Mouse (Mus musculus): ENCODE data around the gene Ada. TPM values are rescaled to one million over a fixed set of nuclear protein-coding genes. Genes with fewer than 3 reads are reported as not detected.

The Ada gene
- total and polyA plus RNA-seq, 2 experiments = 0.80 to 1.9 TPM

DNA sequence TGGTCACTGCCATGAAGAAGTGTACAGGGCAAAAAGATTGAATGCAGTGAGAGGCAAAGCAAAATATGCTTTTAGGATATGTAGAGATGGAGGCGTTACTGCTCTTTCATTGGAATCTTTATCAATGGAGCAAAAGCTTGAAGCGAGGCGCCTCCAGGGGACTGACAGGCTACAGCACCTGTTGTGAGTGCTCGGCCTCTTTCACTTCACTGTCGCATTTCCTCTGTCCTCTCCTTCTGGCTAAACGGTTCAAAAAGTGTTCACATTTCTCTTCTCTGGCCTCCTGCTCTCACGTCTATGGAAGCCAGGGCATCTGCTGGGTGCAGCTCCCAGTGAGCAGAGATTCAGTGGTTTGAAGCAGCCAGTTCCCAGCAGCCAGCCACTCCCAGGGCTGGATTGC lies 47.6 kb downstream of the Ada start:
- no peaks in the 10 kb centered on the region; the same call in 1 of the 2 replicates for H3K36me3 ChIP-seq (ENCODE audit: control insufficient read depth, insufficient read depth, low read length)
- no peak overlapping the region for H3K4me3 ChIP-seq (ENCODE audit: insufficient read depth, low read depth, low read length)
- no peak for DNase-seq (ENCODE audit: extremely low read depth, low read depth, low spot score)
- no peaks in the 10 kb centered on the region; the same call in 1 of the 2 replicates for H3K79me2 ChIP-seq (ENCODE audit: control insufficient read depth, insufficient read depth, low read length)
- TF ChIP-seq CTCF (IDR thresholded peaks at IDR 0.05; ENCODE audit: low read depth, low read length) (no peak), POLR2A (IDR thresholded peaks at IDR 0.05; ENCODE audit: extremely low read depth, insufficient read depth, low read length) (no peak)
- H3K9ac ChIP-seq (ENCODE audit: low read depth, low read length) = no peak overlapping the region
- 78% methylated on average over 7 of the region's 7 CpGs for WGBS
- no peaks in the 10 kb centered on the region for H3K27me3 ChIP-seq (ENCODE audit: control insufficient read depth, insufficient read depth, low read length)
- H3K4me1 ChIP-seq (ENCODE audit: control insufficient read depth, insufficient read depth, low read length) = no peaks in the 10 kb centered on the region
- no peak overlapping the region for H3K27ac ChIP-seq (replicated peaks; ENCODE audit: insufficient read depth, low read depth, low read length)

DNA sequence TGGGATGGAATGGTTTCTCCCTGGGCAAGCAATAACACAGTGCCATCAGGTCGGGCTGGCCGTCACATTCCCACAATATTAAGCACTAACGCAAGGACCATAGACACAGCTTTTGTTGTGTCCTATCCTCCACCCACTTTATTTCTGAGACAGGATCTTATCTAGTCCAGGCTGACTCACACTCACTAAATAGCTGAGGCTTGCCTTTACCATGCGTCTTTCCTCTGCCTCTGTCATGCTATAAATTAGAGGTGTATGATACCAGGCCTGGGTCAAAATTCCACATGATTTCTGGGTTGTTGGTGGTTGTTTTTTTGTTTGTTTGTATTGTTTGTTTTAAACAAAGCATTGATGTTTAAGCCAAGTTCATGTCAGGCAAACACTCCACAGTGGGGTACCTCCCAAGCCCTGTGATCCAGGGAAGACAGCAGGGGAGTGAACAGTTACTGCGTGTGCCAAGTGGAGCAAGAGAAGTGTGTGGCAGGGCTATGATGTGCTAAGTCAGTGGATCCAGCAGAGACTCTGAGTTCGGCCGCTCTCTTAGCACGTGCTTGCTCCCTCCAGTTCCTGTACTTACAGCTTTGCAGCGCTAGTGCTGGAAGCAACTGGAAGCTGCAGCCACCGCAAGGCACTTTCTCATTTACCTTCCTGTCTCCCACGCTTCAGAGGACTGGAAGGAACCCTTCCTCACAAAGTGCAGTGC lies 50.8 kb downstream of the Ada start:
- Histone ChIP-seq H3K9ac (ENCODE audit: low read depth, low read length) (no peak overlapping the region), H3K27ac (replicated peaks; ENCODE audit: insufficient read depth, low read depth, low read length) (no peak overlapping the region), H3K4me1 (ENCODE audit: control insufficient read depth, insufficient read depth, low read length) (no peaks in the 10 kb centered on the region)

DNA sequence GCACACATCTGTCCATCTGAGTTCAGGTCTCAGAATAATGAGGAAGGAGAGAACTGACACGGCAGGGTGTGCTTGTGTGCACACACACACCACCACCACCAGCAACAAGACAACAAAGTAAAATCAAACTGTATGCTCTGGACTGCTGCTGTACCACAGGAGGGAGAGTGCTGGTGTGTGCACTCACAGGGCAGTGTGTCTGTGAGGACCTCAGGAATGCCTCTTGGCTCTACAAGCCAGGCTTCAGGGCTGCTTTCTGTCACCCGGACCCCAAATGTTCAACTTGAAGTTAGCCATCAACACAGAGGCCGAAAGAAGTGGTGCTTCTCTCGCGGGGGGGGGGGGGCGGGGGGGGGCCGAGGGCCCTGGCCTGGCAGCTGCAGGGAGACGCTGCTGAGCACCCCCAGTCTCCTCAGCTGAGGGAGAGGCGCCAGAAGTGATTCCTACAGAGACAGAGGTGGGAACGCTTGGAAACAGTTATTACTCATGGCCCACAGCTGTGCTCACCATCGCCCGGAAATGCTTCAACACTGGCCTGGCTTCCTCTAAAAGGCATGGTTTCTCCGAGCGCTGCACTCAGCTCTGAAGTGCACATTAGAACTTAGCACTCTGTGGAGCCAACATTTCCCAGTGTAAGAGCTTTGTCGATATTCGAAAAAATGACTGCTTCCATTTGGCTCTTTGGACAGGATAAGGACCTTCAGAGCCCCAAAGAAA lies 52.1 kb downstream of the Ada start:
- WGBS = 63% methylated on average over 16 of the region's 16 CpGs
- Histone ChIP-seq H3K79me2 (ENCODE audit: control insufficient read depth, insufficient read depth, low read length) (peaks cover 17% of the 10 kb centered on the region), H3K36me3 (ENCODE audit: control insufficient read depth, insufficient read depth, low read length) (no peaks in the 10 kb centered on the region), H3K4me3 (ENCODE audit: insufficient read depth, low read depth, low read length) (no peak overlapping the region), H3K27ac (replicated peaks; ENCODE audit: insufficient read depth, low read depth, low read length) (0 out of 2 replicates have a peak overlapping the region, but pooled peaks have one; percentile 1), H3K27me3 (ENCODE audit: control insufficient read depth, insufficient read depth, low read length) (no peaks in the 10 kb centered on the region), H3K9ac (ENCODE audit: low read depth, low read length) (no peak overlapping the region), H3K4me1 (ENCODE audit: control insufficient read depth, insufficient read depth, low read length) (no peaks in the 10 kb centered on the region)
- DNase-seq (ENCODE audit: extremely low read depth, low read depth, low spot score) = peak; percentile 22
- TF ChIP-seq CTCF (IDR thresholded peaks at IDR 0.05; ENCODE audit: low read depth, low read length) = no peak
- no peak for TF ChIP-seq POLR2A (IDR thresholded peaks at IDR 0.05; ENCODE audit: extremely low read depth, insufficient read depth, low read length)

More for the DNA sequence above, 50.8 kb downstream of the Ada start:
- Histone ChIP-seq H3K36me3 (ENCODE audit: control insufficient read depth, insufficient read depth, low read length) (no peaks in the 10 kb centered on the region), H3K4me3 (ENCODE audit: insufficient read depth, low read depth, low read length) (no peak overlapping the region), H3K79me2 (ENCODE audit: control insufficient read depth, insufficient read depth, low read length) (peaks cover 7% of the 10 kb centered on the region; the same call in 1 of the 2 replicates), H3K27me3 (ENCODE audit: control insufficient read depth, insufficient read depth, low read length) (no peaks in the 10 kb centered on the region)
- no peak for DNase-seq (ENCODE audit: extremely low read depth, low read depth, low spot score)
- 87% methylated on average over 11 of the region's 11 CpGs for WGBS
- TF ChIP-seq POLR2A (IDR thresholded peaks at IDR 0.05; ENCODE audit: extremely low read depth, insufficient read depth, low read length) (no peak), CTCF (IDR thresholded peaks at IDR 0.05; ENCODE audit: low read depth, low read length) (no peak)

DNA sequence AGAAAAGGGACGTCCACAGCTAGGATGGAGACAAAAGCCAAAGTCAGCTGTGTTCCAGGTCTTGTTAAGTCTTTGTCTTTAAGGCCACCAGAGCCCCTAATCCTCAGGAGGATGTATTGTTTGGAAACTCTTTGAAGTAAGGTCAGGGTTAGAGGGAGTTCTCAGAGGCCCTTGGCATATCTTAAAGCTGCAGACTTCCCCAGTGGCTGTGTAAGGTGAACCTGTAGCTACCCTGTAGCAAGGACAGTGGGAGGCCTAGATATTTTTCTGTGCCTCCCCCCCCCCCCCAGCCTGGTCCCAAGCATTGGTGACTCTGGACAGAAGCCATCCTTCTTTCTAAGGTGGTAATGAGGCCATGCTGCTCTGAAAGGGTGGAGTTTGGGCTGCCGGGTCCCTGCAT lies 53.3 kb downstream of the Ada start:
- H3K27me3 ChIP-seq (ENCODE audit: control insufficient read depth, insufficient read depth, low read length) = no peaks in the 10 kb centered on the region
- WGBS = 85% methylated on average over 2 of the region's 2 CpGs
- TF ChIP-seq CTCF (IDR thresholded peaks at IDR 0.05; ENCODE audit: low read depth, low read length) (no peak), POLR2A (IDR thresholded peaks at IDR 0.05; ENCODE audit: extremely low read depth, insufficient read depth, low read length) (no peak)
- H3K36me3 ChIP-seq (ENCODE audit: control insufficient read depth, insufficient read depth, low read length) = no peaks in the 10 kb centered on the region
- DNase-seq (ENCODE audit: extremely low read depth, low read depth, low spot score) = no peak
- peaks cover 17% of the 10 kb centered on the region for H3K79me2 ChIP-seq (ENCODE audit: control insufficient read depth, insufficient read depth, low read length)
- no peaks in the 10 kb centered on the region for H3K4me1 ChIP-seq (ENCODE audit: control insufficient read depth, insufficient read depth, low read length)
- H3K4me3 ChIP-seq (ENCODE audit: insufficient read depth, low read depth, low read length) = no peak overlapping the region
- H3K27ac ChIP-seq (replicated peaks; ENCODE audit: insufficient read depth, low read depth, low read length) = no peak overlapping the region
- no peak overlapping the region for H3K9ac ChIP-seq (ENCODE audit: low read depth, low read length)

DNA sequence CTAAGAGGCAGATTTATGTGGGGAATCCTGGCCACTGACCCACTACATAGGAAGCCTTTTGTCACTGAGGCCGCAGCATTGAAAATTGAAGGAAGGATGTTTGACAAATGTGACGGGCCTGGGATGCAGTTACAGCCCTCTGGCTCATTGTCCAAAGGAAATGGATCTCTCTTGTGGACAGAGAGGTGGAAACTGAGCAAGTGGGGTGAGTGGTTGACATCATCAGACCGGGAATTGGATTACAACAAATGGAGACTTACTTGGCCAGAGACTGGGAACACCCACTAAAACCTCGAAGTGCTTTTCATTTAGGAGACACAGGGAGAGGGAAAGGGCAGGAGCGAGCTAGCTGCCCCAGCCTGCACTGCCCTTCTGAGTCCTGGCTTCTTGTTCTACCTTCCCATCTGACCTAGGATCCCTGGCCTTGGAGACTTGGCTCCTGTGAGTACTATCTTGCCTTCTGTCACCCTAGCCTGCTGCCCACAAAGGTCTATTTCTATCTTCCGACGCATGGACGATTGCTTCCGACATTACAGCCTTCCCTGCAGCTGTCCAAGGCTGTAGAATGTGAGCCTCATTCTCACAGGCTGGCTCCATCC lies 56.2 kb downstream of the Ada start:
- 75% methylated on average over 9 of the region's 9 CpGs for WGBS
- peak overlapping the region; percentile 71 for H3K27ac ChIP-seq (replicated peaks; ENCODE audit: insufficient read depth, low read depth, low read length)
- no peak for TF ChIP-seq CTCF (IDR thresholded peaks at IDR 0.05; ENCODE audit: low read depth, low read length)
- 0 out of 2 replicates have a peak, but pooled peaks have one; percentile 9 for TF ChIP-seq POLR2A (IDR thresholded peaks at IDR 0.05; ENCODE audit: extremely low read depth, insufficient read depth, low read length)
- no peaks in the 10 kb centered on the region for H3K36me3 ChIP-seq (ENCODE audit: control insufficient read depth, insufficient read depth, low read length)
- DNase-seq (ENCODE audit: extremely low read depth, low read depth, low spot score) = peak; percentile 26
- peak overlapping the region; percentile 38; the same call in 1 of the 2 replicates for H3K4me3 ChIP-seq (ENCODE audit: insufficient read depth, low read depth, low read length)
- no peaks in the 10 kb centered on the region; the same call in 1 of the 2 replicates for H3K4me1 ChIP-seq (ENCODE audit: control insufficient read depth, insufficient read depth, low read length)
- H3K79me2 ChIP-seq (ENCODE audit: control insufficient read depth, insufficient read depth, low read length) = peaks cover 25% of the 10 kb centered on the region
- H3K27me3 ChIP-seq (ENCODE audit: control insufficient read depth, insufficient read depth, low read length) = no peaks in the 10 kb centered on the region
- H3K9ac ChIP-seq (ENCODE audit: low read depth, low read length) = peak overlapping the region; percentile 26; the same call in 1 of the 2 replicates

All from liver, adult 2 months (tissue).